Mouse (Mus musculus): ENCODE results near the gene Aanat. TPM values are rescaled to one million over a fixed set of nuclear protein-coding genes. Genes with fewer than 3 reads are reported as not detected.

Aanat gene
- polyA plus RNA-seq, 1 experiment from 2014 or later = not detected

DNA sequence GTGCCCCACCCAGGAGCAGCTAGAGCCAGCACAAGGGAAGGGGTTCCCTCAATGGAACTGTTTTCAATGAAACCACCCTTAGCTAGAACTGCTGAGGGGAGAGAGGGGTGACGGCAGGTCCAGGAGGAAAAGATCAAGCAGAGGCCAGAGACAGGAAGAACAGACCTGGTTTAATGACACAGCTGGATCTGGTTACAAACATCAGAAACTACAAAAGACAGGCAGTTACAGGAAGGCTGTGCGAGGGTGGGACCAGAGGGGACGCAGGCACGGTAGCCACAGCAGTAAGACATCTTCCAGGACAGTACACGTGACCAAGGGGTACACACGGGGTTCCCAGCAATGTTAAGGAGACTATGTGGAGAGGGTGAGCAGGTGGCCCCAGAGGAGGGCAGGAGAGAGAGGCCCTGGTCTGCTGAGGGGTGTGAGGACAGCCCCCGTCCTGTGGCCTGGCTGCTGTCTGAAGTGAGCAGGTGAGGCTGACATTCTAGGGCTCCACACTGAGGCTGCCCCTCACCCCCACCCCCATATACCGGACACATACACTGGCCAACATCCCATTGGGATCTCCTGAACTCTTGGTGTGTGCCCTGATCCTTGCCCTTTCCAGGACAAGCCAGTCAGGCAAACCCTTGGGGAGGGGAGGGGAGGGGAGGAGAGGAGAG is 59.3 kb downstream of the Aanat start:
- H3K9me3 ChIP-seq (ENCODE audit: control insufficient read depth, low read length) = no peaks in the 10 kb centered on the region
- H3K9ac ChIP-seq (replicated peaks; ENCODE audit: low read depth, low read length) = no peak overlapping the region
- no peak overlapping the region for H3K4me2 ChIP-seq (ENCODE audit: low read length)
- peaks cover 12% of the 10 kb centered on the region for H3K4me1 ChIP-seq (replicated peaks; ENCODE audit: control insufficient read depth, insufficient read depth, low read length)
- no peak for ATAC-seq
- no peaks in the 10 kb centered on the region for H3K27me3 ChIP-seq (replicated peaks; ENCODE audit: control insufficient read depth, insufficient read depth, low read length)
- H3K27ac ChIP-seq (ENCODE audit: low read length) = no peak overlapping the region
- no peaks in the 10 kb centered on the region for H3K36me3 ChIP-seq (ENCODE audit: control insufficient read depth, insufficient read depth)
- 75% methylated on average over 8 of the region's 8 CpGs for WGBS
- no peak overlapping the region for H3K4me3 ChIP-seq (replicated peaks; ENCODE audit: low read length)

DNA sequence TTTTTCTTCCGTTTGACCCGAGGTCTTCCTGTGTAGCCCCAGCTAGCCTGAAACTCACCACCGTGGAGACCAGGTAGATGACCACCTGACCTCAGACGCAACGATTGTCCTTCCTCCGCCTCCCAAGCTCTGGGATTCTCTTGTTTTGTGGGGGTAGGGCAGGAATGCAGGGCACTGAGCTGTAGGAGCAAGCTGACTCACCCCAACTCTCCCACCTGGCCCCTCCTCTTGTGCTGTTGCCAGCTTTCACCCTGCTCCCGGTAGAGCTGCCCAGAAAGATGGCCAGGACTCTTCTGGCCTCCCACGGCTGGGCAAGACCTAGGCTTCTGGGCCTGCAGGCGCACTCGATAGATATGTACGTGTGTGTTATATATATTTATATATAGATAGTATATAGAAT is 59.9 kb downstream of the Aanat start:
- H3K9me3 ChIP-seq (ENCODE audit: control insufficient read depth, low read length) = no peaks in the 10 kb centered on the region
- no peak overlapping the region for H3K9ac ChIP-seq (replicated peaks; ENCODE audit: low read depth, low read length)
- WGBS = 63% methylated on average over 11 of the region's 11 CpGs
- no peaks in the 10 kb centered on the region for H3K27me3 ChIP-seq (replicated peaks; ENCODE audit: control insufficient read depth, insufficient read depth, low read length)
- peaks cover 13% of the 10 kb centered on the region for H3K4me1 ChIP-seq (replicated peaks; ENCODE audit: control insufficient read depth, insufficient read depth, low read length)
- no peak for ATAC-seq
- H3K27ac ChIP-seq (ENCODE audit: low read length) = no peak overlapping the region
- H3K36me3 ChIP-seq (ENCODE audit: control insufficient read depth, insufficient read depth) = no peaks in the 10 kb centered on the region
- no peak overlapping the region for H3K4me3 ChIP-seq (replicated peaks; ENCODE audit: low read length)
- no peak overlapping the region for H3K4me2 ChIP-seq (ENCODE audit: low read length)

DNA sequence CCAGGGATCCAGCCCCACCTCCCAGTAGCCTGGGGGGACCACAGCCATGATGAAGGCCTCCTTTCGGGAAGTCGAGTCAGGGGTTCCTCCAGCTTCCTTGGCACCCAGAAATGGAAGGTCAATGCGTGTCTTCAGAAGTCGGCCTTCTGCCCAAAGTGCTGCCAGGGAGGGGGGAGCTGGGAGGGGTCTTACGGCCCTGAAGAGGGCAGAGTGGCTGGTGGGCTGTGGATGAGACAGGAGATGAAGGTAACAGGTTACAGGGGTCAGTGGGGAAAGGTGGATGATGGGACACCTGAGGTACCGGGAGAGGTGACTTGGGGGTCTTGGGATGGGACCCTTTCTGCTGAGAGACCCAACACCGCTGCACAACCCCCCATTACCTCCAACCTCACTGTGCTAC is 60.5 kb downstream of the Aanat start:
- 90% methylated on average over 7 of the region's 7 CpGs for WGBS
- no peak overlapping the region for H3K4me2 ChIP-seq (ENCODE audit: low read length)

More for the DNA sequence above, 60.5 kb downstream of the Aanat start:
- Histone ChIP-seq H3K36me3 (ENCODE audit: control insufficient read depth, insufficient read depth) (no peaks in the 10 kb centered on the region), H3K27ac (ENCODE audit: low read length) (no peak overlapping the region), H3K4me1 (replicated peaks; ENCODE audit: control insufficient read depth, insufficient read depth, low read length) (peaks cover 17% of the 10 kb centered on the region), H3K27me3 (replicated peaks; ENCODE audit: control insufficient read depth, insufficient read depth, low read length) (no peaks in the 10 kb centered on the region), H3K9ac (replicated peaks; ENCODE audit: low read depth, low read length) (no peak overlapping the region), H3K4me3 (replicated peaks; ENCODE audit: low read length) (no peak overlapping the region), H3K9me3 (ENCODE audit: control insufficient read depth, low read length) (no peaks in the 10 kb centered on the region)
- no peak for ATAC-seq

Other genes with a start within 250 kb of the Aanat start
- 37.4 and 40.7 TPM in 2 replicates for gene Rnf157, start 173.4 kb upstream of the Aanat start, polyA plus RNA-seq (2015; fragmentation: Nextera tagmentation; extraction: Ambion mirVana)
- 45.1 and 53.4 TPM in 2 replicates for gene Ubald2, start 152.3 kb upstream of the Aanat start, polyA plus RNA-seq (2015; fragmentation: Nextera tagmentation; extraction: Ambion mirVana)
- 0.09 TPM in 1 of 2 replicates, not detected in the other for gene Qrich2, start 120.2 kb upstream of the Aanat start, polyA plus RNA-seq (2015; fragmentation: Nextera tagmentation; extraction: Ambion mirVana)
- 200 and 201 TPM in 2 replicates for gene Prpsap1, start 92.2 kb upstream of the Aanat start, polyA plus RNA-seq (2015; fragmentation: Nextera tagmentation; extraction: Ambion mirVana)
- 2.9 and 3.3 TPM in 2 replicates for gene Sphk1, start 55.5 kb upstream of the Aanat start, polyA plus RNA-seq (2015; fragmentation: Nextera tagmentation; extraction: Ambion mirVana)
- 15.0 and 17.1 TPM in 2 replicates for gene Ube2o, start 5.0 kb upstream of the Aanat start, polyA plus RNA-seq (2015; fragmentation: Nextera tagmentation; extraction: Ambion mirVana)
- gene Rhbdf2, start 40.6 kb downstream of the Aanat start, polyA plus RNA-seq (2015; fragmentation: Nextera tagmentation; extraction: Ambion mirVana) = 1.0 and 1.5 TPM in 2 replicates
- gene Prcd, start 67.1 kb downstream of the Aanat start, polyA plus RNA-seq (2015; fragmentation: Nextera tagmentation; extraction: Ambion mirVana) = 2.9 and 3.2 TPM in 2 replicates
- 16.6 TPM in 2 replicates for gene Cygb, start 67.9 kb downstream of the Aanat start, polyA plus RNA-seq (2015; fragmentation: Nextera tagmentation; extraction: Ambion mirVana)
- not detected in 2 replicates for gene St6galnac1, start 189.1 kb downstream of the Aanat start, polyA plus RNA-seq (2015; fragmentation: Nextera tagmentation; extraction: Ambion mirVana)
- 6.3 and 7.8 TPM in 2 replicates for gene Mxra7, start 241.6 kb downstream of the Aanat start, polyA plus RNA-seq (2015; fragmentation: Nextera tagmentation; extraction: Ambion mirVana)

Data from forebrain, embryonic 16.5 days (tissue).